Mouse (Mus musculus): ENCODE measurements around the gene Sik1.
"Not testable (repeated sequence)": the region's sequence is repeated elsewhere in the genome, so short reads cannot be mapped to it uniquely, and the experiment has no call there.

Gene Sik1

GRCm38 (mm10) chr17:31855597-31856518, at the start of gene Sik1:
Gene Sik1 (minus strand): TSS chr17:31855804.
- DNase-seq (ENCODE audit: low spot score in 2 of 2), result peak; percentile 94 to 98

GRCm38 (mm10) chr17:31905201-31905790, 49.7 kb upstream of the Sik1 start:
- no peak for DNase-seq (ENCODE audit: low spot score in 2 of 2)

- no peak for DNase-seq (ENCODE audit: low spot score in 2 of 2)
Observed at GRCm38 (mm10) chr17:31904036-31904435, 48.4 kb upstream of the Sik1 start.

GRCm38 (mm10) chr17:31902630-31903198, 47.1 kb upstream of the Sik1 start:
- no peak for DNase-seq (ENCODE audit: low spot score in 2 of 2)

- no peak for DNase-seq (ENCODE audit: low spot score in 2 of 2)
Observed at GRCm38 (mm10) chr17:31901461-31902204, 46.0 kb upstream of the Sik1 start.

- DNase-seq (ENCODE audit: low spot score in 2 of 2), result no peak
Observed at GRCm38 (mm10) chr17:31898941-31899340, 43.3 kb upstream of the Sik1 start.

GRCm38 (mm10) chr17:31897186-31897793, 41.7 kb upstream of the Sik1 start:
- no peak for DNase-seq (ENCODE audit: low spot score in 2 of 2)

GRCm38 (mm10) chr17:31896751-31897150, 41.1 kb upstream of the Sik1 start:
- no peak for DNase-seq (ENCODE audit: low spot score in 2 of 2)

- no peak for DNase-seq (ENCODE audit: low spot score in 2 of 2)
Observed at GRCm38 (mm10) chr17:31896311-31896710, 40.7 kb upstream of the Sik1 start.

GRCm38 (mm10) chr17:31893371-31894060, 37.9 kb upstream of the Sik1 start:
- no peak for DNase-seq (ENCODE audit: low spot score in 2 of 2)

GRCm38 (mm10) chr17:31892750-31893149, 37.1 kb upstream of the Sik1 start:
- DNase-seq (ENCODE audit: low spot score in 2 of 2), result peak; percentile 59 to 76

- peak; percentile 25 to 33 for DNase-seq (ENCODE audit: low spot score in 2 of 2)
Observed at GRCm38 (mm10) chr17:31891858-31892257, 36.3 kb upstream of the Sik1 start.

- DNase-seq (ENCODE audit: low spot score in 2 of 2), result no peak
Observed at GRCm38 (mm10) chr17:31890311-31890951, 34.8 kb upstream of the Sik1 start.

GRCm38 (mm10) chr17:31889446-31890201, 34.0 kb upstream of the Sik1 start:
- no peak for DNase-seq (ENCODE audit: low spot score in 2 of 2)

GRCm38 (mm10) chr17:31888540-31888939, 32.9 kb upstream of the Sik1 start:
- DNase-seq (ENCODE audit: low spot score in 2 of 2), result no peak

GRCm38 (mm10) chr17:31884676-31885075, 29.1 kb upstream of the Sik1 start:
- not testable (repeated sequence) for DNase-seq (ENCODE audit: low spot score in 2 of 2)

GRCm38 (mm10) chr17:31879406-31879805, 23.8 kb upstream of the Sik1 start:
- DNase-seq (ENCODE audit: low spot score in 2 of 2), result no peak

GRCm38 (mm10) chr17:31877650-31878141, 22.1 kb upstream of the Sik1 start:
- DNase-seq (ENCODE audit: low spot score in 2 of 2), result peak; percentile 72 to 78

- no peak for DNase-seq (ENCODE audit: low spot score in 2 of 2)
Observed at GRCm38 (mm10) chr17:31877181-31877581, 21.6 kb upstream of the Sik1 start.
